Mouse (Mus musculus) hematopoietic multipotent progenitor cell, adult 10-12 weeks (in vitro differentiated cells): Measurements from ENCODE around the gene Uqcrc1. TPM values are rescaled to one million over a fixed set of nuclear protein-coding genes. Genes with fewer than 3 reads are reported as not detected.

Source experiments
- polyA plus RNA-seq: library from polyadenylated mRNA; stranded (reverse); fragments of >175 nt; gene quantifications from 2 replicates; pipeline ENCODE4 v1.2.3, GENCODE M21; 2012; ENCODE audit warnings: low replicate concordance

Uqcrc1 gene
- 196 and 270 TPM in 2 replicates for polyA plus RNA-seq

GRCm38 (mm10) chr9:108936418-108937364, at the start of gene Uqcrc1:
TSS of gene Uqcrc1 (plus strand) at chr9:108936633.

GRCm38 (mm10) chr9:108914491-108914890, 21.9 kb upstream of the Uqcrc1 start, which contains the start of gene Tmem89:
TSS of gene Tmem89 (plus strand) at chr9:108914619.

GRCm38 (mm10) chr9:108953081-108953636, 16.7 kb downstream of the Uqcrc1 start, which contains the start of gene Col7a1:
TSS of gene Col7a1 (plus strand) at chr9:108953586.

GRCm38 (mm10) chr9:108985710-108986109, 49.3 kb downstream of the Uqcrc1 start, which contains the start of gene Ucn2:
TSS of gene Ucn2 (plus strand) at chr9:108986010.

GRCm38 (mm10) chr9:108991428-108992084, 55.1 kb downstream of the Uqcrc1 start, which contains the start of gene Pfkfb4:
TSS of gene Pfkfb4 (plus strand) at chr9:108991778.

Other genes with a start within 250 kb of the Uqcrc1 start
- 6.8 and 9.0 TPM in 2 replicates for gene Prkar2a, start 247.3 kb upstream of the Uqcrc1 start, polyA plus RNA-seq
- 41.5 and 47.7 TPM in 2 replicates for gene Ip6k2, start 152.8 kb upstream of the Uqcrc1 start, polyA plus RNA-seq
- 13.8 and 33.4 TPM in 2 replicates for gene Nckipsd, start 128.3 kb upstream of the Uqcrc1 start, polyA plus RNA-seq
- 0.54 and 3.5 TPM in 2 replicates for gene Celsr3, start 110.3 kb upstream of the Uqcrc1 start, polyA plus RNA-seq
- gene Slc26a6, start 83.3 kb upstream of the Uqcrc1 start, polyA plus RNA-seq = 8.3 and 17.4 TPM in 2 replicates
- 0.17 TPM in 1 of 2 replicates, not detected in the other for gene Tmem89, start 22.0 kb upstream of the Uqcrc1 start, polyA plus RNA-seq
- 1.7 and 2.2 TPM in 2 replicates for gene Col7a1, start 17.0 kb downstream of the Uqcrc1 start, polyA plus RNA-seq
- gene Ucn2, start 49.4 kb downstream of the Uqcrc1 start, polyA plus RNA-seq = not detected in 2 replicates
- gene Pfkfb4, start 55.1 kb downstream of the Uqcrc1 start, polyA plus RNA-seq = 7.4 and 9.8 TPM in 2 replicates
- gene Shisa5, start 101.9 kb downstream of the Uqcrc1 start, polyA plus RNA-seq = 8,045 and 8,374 TPM in 2 replicates
- 33.0 and 72.5 TPM in 2 replicates for gene Trex1, start 123.1 kb downstream of the Uqcrc1 start, polyA plus RNA-seq
- gene Atrip, start 137.5 kb downstream of the Uqcrc1 start, polyA plus RNA-seq = 5.7 and 7.8 TPM in 2 replicates
- 3.9 and 5.3 TPM in 2 replicates for gene Ccdc51, start 145.9 kb downstream of the Uqcrc1 start, polyA plus RNA-seq
- gene Tma7, start 146.0 kb downstream of the Uqcrc1 start, polyA plus RNA-seq = 162 and 298 TPM in 2 replicates
- 0.72 and 1.0 TPM in 2 replicates for gene Plxnb1, start 158.8 kb downstream of the Uqcrc1 start, polyA plus RNA-seq
- gene Fbxw21, start 225.4 kb downstream of the Uqcrc1 start, polyA plus RNA-seq = not detected in 2 replicates